In the genomic region with DNA sequence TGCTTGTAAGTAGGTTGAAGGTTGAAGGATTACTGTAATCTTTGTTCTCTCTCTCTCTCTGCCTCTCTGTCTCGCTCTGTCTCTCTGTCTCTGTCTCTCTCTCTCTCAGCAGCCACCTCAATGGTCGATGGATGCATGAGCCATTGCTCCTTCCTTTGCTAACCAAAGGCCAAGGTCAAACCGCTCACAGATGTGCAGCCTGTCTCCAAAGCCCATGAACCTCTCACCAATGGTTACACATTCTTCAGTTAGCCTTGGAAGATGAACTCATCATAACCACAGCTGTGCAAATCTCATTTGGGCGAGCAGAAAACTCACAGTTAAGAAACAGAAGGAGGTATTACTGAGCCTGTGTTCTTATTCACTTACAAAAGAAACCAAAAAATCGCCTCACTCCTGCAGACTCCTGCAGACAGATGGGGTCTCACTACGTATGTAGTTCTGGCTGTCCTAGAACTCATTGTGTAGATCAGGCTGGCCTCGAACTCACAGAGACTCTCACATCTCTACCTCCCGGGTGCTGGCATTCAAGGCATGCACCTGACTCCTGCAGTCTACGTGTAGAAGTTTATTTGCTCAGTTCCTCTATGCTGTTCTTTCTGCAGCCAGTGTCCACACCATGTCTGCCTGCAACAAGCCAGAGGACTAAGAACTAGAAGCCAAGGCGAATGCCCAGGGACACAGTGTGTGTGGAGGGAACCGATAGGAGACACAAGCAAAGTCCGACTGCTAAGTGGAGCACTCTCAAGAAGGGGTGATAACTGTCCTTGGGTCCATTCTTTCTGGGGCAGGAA, we compare ENCODE assay signal across 15 mouse cellular contexts.
"Had no signal": no experiment of that assay in that cellular context is flagged by ENCODE, and none has a peak within 500 bp of the region (broad histone marks: within the 10 kb centered on the region; RNA-seq: fewer than 3 reads in every experiment).

No protein-coding gene starts in this region.

- H3K36me3 ChIP-seq: limb, embryonic 15.5 days; midbrain, embryonic 10.5 days; neural tube, embryonic 13.5 days; stomach, embryonic 15.5 days had no signal

- DNase-seq: kidney, adult 8-10 months; kidney, postnatal 25 days; layer of hippocampus, adult 9-11 months; layer of hippocampus, postnatal 36 days; lung, embryonic 14.5 days; lung, postnatal 4 days; right cerebral cortex, postnatal 14 days; thymus, adult 2 months; thymus, postnatal 25 days had no signal

- H3K4me2 ChIP-seq: limb, embryonic 15.5 days; lung, embryonic 14.5 days; neural tube, embryonic 13.5 days; stomach, embryonic 15.5 days had no signal

- H3K4me1 ChIP-seq: midbrain, embryonic 10.5 days; neural tube, embryonic 13.5 days; stomach, embryonic 15.5 days had no signal

- ATAC-seq: midbrain, embryonic 16.5 days had no signal

- H3K9me3 ChIP-seq: limb, embryonic 15.5 days; midbrain, embryonic 10.5 days; neural tube, embryonic 13.5 days; stomach, embryonic 15.5 days had no signal

- H3K4me3 ChIP-seq: limb, embryonic 15.5 days; midbrain, embryonic 10.5 days; neural tube, embryonic 13.5 days; stomach, embryonic 15.5 days had no signal

- H3K27me3 ChIP-seq: limb, embryonic 15.5 days; neural tube, embryonic 13.5 days; stomach, embryonic 15.5 days had no signal

- H3K27ac ChIP-seq: limb, embryonic 15.5 days; liver, embryonic 14.5 days; midbrain, embryonic 10.5 days; neural tube, embryonic 13.5 days; stomach, embryonic 15.5 days had no signal

- H3K9ac ChIP-seq: limb, embryonic 15.5 days; liver, embryonic 14.5 days; lung, embryonic 14.5 days; neural tube, embryonic 13.5 days; stomach, embryonic 15.5 days had no signal
